In genomic region chr1:136174101-136174606, GRCm38 (mm10) we compare ENCODE assay signal across 7 mouse cellular contexts. TPM values are rescaled to one million over a fixed set of nuclear protein-coding genes. Genes with fewer than 3 reads are reported as not detected.
DNase-seq lines count a peak whose midpoint lies in the region; ATAC-seq and TF ChIP-seq lines count a peak whose summit lies in the region.

No protein-coding gene starts in this region.

- TF ChIP-seq EP300 in ES-Bruce4 (IDR thresholded peaks at IDR 0.05; ENCODE audit: insufficient read depth, low read depth, low read length), result peak; percentile 61; the same call in 1 of the 2 replicates

- TF ChIP-seq POLR2A in ES-Bruce4 (IDR thresholded peaks at IDR 0.05; ENCODE audit: insufficient read depth, low read length), result no peak

- no peaks in the 10 kb centered on the region for H3K27me3 ChIP-seq in ES-Bruce4 (ENCODE audit: control insufficient read depth, insufficient read depth, low read length, poor library complexity, severe bottlenecking)
- no peaks in the 10 kb centered on the region for H3K27me3 ChIP-seq in hindbrain, embryonic 15.5 days
- no peaks in the 10 kb centered on the region for H3K27me3 ChIP-seq in midbrain, postnatal 0 days (ENCODE audit: insufficient read depth, low read length)

- 14% methylated on average over 13 of the region's 13 CpGs for WGBS in hindbrain, embryonic 15.5 days
- 15% methylated on average over 13 of the region's 13 CpGs for WGBS in midbrain, postnatal 0 days

- no peak overlapping the region for H3K4me2 ChIP-seq in hindbrain, embryonic 15.5 days
- no peak overlapping the region for H3K4me2 ChIP-seq in midbrain, postnatal 0 days (ENCODE audit: low read depth, low read length, poor library complexity, severe bottlenecking)

- intact Hi-C loops in left cerebral cortex, adult 2 months (cut with DNase I), result no loop called here

- no peaks in the 10 kb centered on the region for H3K36me3 ChIP-seq in ES-Bruce4 (ENCODE audit: control insufficient read depth, insufficient read depth, low read length, poor library complexity, severe bottlenecking)
- peaks cover 53% of the 10 kb centered on the region for H3K36me3 ChIP-seq in hindbrain, embryonic 15.5 days
- H3K36me3 ChIP-seq in midbrain, postnatal 0 days (ENCODE audit: insufficient read depth, low read length), result peaks cover 58% of the 10 kb centered on the region

- peak; percentile 16; the same call in 1 of the 2 replicates for ATAC-seq in hindbrain, embryonic 15.5 days (ENCODE audit: low FRiP score, low read depth)
- ATAC-seq in midbrain, postnatal 0 days (ENCODE audit: low FRiP score), result 0 out of 2 replicates have a peak, but pooled peaks have one; percentile 10

- no peak for TF ChIP-seq CTCF in ES-Bruce4 (IDR thresholded peaks at IDR 0.05; ENCODE audit: low read depth, low read length)
- TF ChIP-seq CTCF in midbrain, postnatal 0 days (IDR thresholded peaks at IDR 0.05), result no peak
- no peak for TF ChIP-seq CTCF in left cerebral cortex, adult 2 months (IDR thresholded peaks at IDR 0.05)

- no peak overlapping the region for H3K9ac ChIP-seq in ES-Bruce4 (ENCODE audit: low read depth, poor library complexity, severe bottlenecking)
- H3K9ac ChIP-seq in hindbrain, embryonic 15.5 days, result no peak overlapping the region
- 0 out of 2 replicates have a peak overlapping the region, but pooled peaks have one; percentile 1 for H3K9ac ChIP-seq in midbrain, postnatal 0 days (replicated peaks; ENCODE audit: low read length, poor library complexity, severe bottlenecking)

- no peaks in the 10 kb centered on the region for H3K9me3 ChIP-seq in ES-Bruce4 (replicated peaks; ENCODE audit: control insufficient read depth, insufficient read depth, low read length, poor library complexity, severe bottlenecking)
- H3K9me3 ChIP-seq in hindbrain, embryonic 15.5 days, result no peaks in the 10 kb centered on the region
- no peaks in the 10 kb centered on the region for H3K9me3 ChIP-seq in midbrain, postnatal 0 days (ENCODE audit: low read length)

- H3K4me3 ChIP-seq in ES-Bruce4 (ENCODE audit: low read depth, low read length), result peak overlapping the region; percentile 11
- H3K4me3 ChIP-seq in hindbrain, embryonic 15.5 days, result no peak overlapping the region
- H3K4me3 ChIP-seq in midbrain, postnatal 0 days (ENCODE audit: low read depth, low read length), result no peak overlapping the region
- H3K4me3 ChIP-seq in left cerebral cortex, adult 2 months, result no peak overlapping the region

- peak; percentile 75 for DNase-seq in ZHBTc4 (ENCODE audit: low read depth, low spot score)
- peak; percentile 52 for DNase-seq in liver
- peak; percentile 50 for DNase-seq in midbrain, postnatal 0 days (ENCODE audit: low spot score)
- DNase-seq in left cerebral cortex, adult 2 months (ENCODE audit: extremely low spot score in 1 of 2, low spot score in 2 of 2), result no peak
- no peak for DNase-seq in ovary, postnatal 10 days (ENCODE audit: low spot score)

- H3K27ac ChIP-seq in ES-Bruce4 (ENCODE audit: insufficient read depth, low read length), result peak overlapping the region; percentile 27
- peak overlapping the region; percentile 7; the same call in 1 of the 2 replicates for H3K27ac ChIP-seq in hindbrain, embryonic 15.5 days (replicated peaks)
- H3K27ac ChIP-seq in midbrain, postnatal 0 days (ENCODE audit: low read depth, low read length), result peak overlapping the region; percentile 8; the same call in 1 of the 2 replicates
- no peak overlapping the region for H3K27ac ChIP-seq in left cerebral cortex, adult 2 months

- peaks cover 11% of the 10 kb centered on the region for H3K4me1 ChIP-seq in ES-Bruce4 (ENCODE audit: control insufficient read depth, insufficient read depth, low read length)
- H3K4me1 ChIP-seq in hindbrain, embryonic 15.5 days (replicated peaks), result peaks cover 20% of the 10 kb centered on the region
- H3K4me1 ChIP-seq in midbrain, postnatal 0 days (ENCODE audit: insufficient read depth, low read length), result no peaks in the 10 kb centered on the region; the same call in 1 of the 2 replicates

RNA-seq across cellular contexts. Expression of gene Mroh3, which starts 38.5 kb away (rescaled TPM):
- 0.99 and 1.3 TPM in 2 replicates for polyA plus RNA-seq in ES-Bruce4 (2011; ENCODE audit: insufficient read depth, insufficient read length, low read depth, missing spikeins)
- not detected in 2 replicates for polyA plus RNA-seq in hindbrain, embryonic 15.5 days (2015; fragmentation: Nextera tagmentation; extraction: Ambion mirVana)
- 0.27 TPM in 1 of 2 replicates, not detected in the other for total RNA-seq in midbrain, postnatal 0 days (2014; rRNA removed)
- polyA plus RNA-seq in midbrain, postnatal 0 days (2015; fragmentation: Nextera tagmentation; extraction: Ambion mirVana), result not detected in 2 replicates
- 1 to 10 TPM; 1.2 to 1.8 TPM for total RNA-seq in left cerebral cortex, adult 2 months (2021)

RNA-seq across cellular contexts. Expression of gene Kif21b, which starts 43.0 kb away (rescaled TPM):
- 16.0 and 19.2 TPM in 2 replicates for polyA plus RNA-seq in ES-Bruce4 (2011; ENCODE audit: insufficient read depth, insufficient read length, low read depth, missing spikeins)
- polyA plus RNA-seq in hindbrain, embryonic 15.5 days (2015; fragmentation: Nextera tagmentation; extraction: Ambion mirVana), result 48.9 and 50.0 TPM in 2 replicates
- total RNA-seq in midbrain, postnatal 0 days (2014; rRNA removed), result 156 and 160 TPM in 2 replicates
- 28.1 and 32.1 TPM in 2 replicates for polyA plus RNA-seq in midbrain, postnatal 0 days (2015; fragmentation: Nextera tagmentation; extraction: Ambion mirVana)
- total RNA-seq in left cerebral cortex, adult 2 months (2021), result 10 to 100 TPM; 67.3 to 74.2 TPM

RNA-seq across cellular contexts. Expression of gene Inava, which starts 59.9 kb away (rescaled TPM):
- 28.0 and 30.7 TPM in 2 replicates for polyA plus RNA-seq in ES-Bruce4 (2011; ENCODE audit: insufficient read depth, insufficient read length, low read depth, missing spikeins)
- 3.3 and 3.4 TPM in 2 replicates for polyA plus RNA-seq in hindbrain, embryonic 15.5 days (2015; fragmentation: Nextera tagmentation; extraction: Ambion mirVana)
- total RNA-seq in midbrain, postnatal 0 days (2014; rRNA removed), result 4.1 and 5.2 TPM in 2 replicates
- polyA plus RNA-seq in midbrain, postnatal 0 days (2015; fragmentation: Nextera tagmentation; extraction: Ambion mirVana), result 1.4 and 2.2 TPM in 2 replicates
- total RNA-seq in left cerebral cortex, adult 2 months (2021), result 1 to 10 TPM; 2.2 to 3.0 TPM

Comparison
In these comparisons a context has a peak if more than half of its experiments do, and no peak if none do; other contexts are left out.
1. DNase-seq: peak in ZHBTc4 (single experiment), liver (single experiment) and midbrain, postnatal 0 days (single experiment); none in left cerebral cortex, adult 2 months (0 of 2) and ovary, postnatal 10 days (single experiment).